Mouse (Mus musculus) brain, embryonic 14.5 days (tissue): ENCODE results near the gene Paqr8.

ENCODE experiments used
- CTCF ChIP-seq: fragments of 200-500 bp; IDR thresholded peaks from 2 replicates; pipeline ENCODE4 v1.5.1; 2012; ENCODE audit warnings: inconsistent platforms, mild to moderate bottlenecking, moderate library complexity, borderline replicate concordance; ENCODE audit not compliant: insufficient read depth, insufficient read length; ENCODE audit errors: extremely low read depth
- POLR2A ChIP-seq: fragments of 200-500 bp; IDR thresholded peaks from 2 replicates; pipeline ENCODE4 v1.6.1; 2012; ENCODE audit warnings: mild to moderate bottlenecking, inconsistent platforms, borderline replicate concordance; ENCODE audit not compliant: poor library complexity, insufficient read depth, insufficient read length, severe bottlenecking; ENCODE audit errors: extremely low read depth

GRCm38 (mm10) chr1:20925926-20926325 lies 35.5 kb downstream of the Paqr8 start:
- TF ChIP-seq CTCF (no peak), POLR2A (no peak)
